Mouse (Mus musculus) embryonic fibroblast, embryonic 13.5 days (primary cell): ENCODE measurements at regions not wholly inside any gene's neighbourhood (a gene's known extent, or its start where the extent isn't known, plus 50 kb on each side); places are given as distances from the start of the nearest gene placed in this dataset.

ENCODE experiments used
- CTCF ChIP-seq: IDR thresholded peaks from 2 replicates; pipeline ENCODE4 v1.5.1; 2011; ENCODE audit warnings: mild to moderate bottlenecking, control low read depth, low read length, moderate library complexity, borderline replicate concordance; ENCODE audit not compliant: insufficient read depth
- POLR2A ChIP-seq: IDR thresholded peaks from 2 replicates; pipeline ENCODE4 v1.6.1; 2011; ENCODE audit warnings: low read depth, mild to moderate bottlenecking, control low read depth, low read length, moderate library complexity

DNA sequence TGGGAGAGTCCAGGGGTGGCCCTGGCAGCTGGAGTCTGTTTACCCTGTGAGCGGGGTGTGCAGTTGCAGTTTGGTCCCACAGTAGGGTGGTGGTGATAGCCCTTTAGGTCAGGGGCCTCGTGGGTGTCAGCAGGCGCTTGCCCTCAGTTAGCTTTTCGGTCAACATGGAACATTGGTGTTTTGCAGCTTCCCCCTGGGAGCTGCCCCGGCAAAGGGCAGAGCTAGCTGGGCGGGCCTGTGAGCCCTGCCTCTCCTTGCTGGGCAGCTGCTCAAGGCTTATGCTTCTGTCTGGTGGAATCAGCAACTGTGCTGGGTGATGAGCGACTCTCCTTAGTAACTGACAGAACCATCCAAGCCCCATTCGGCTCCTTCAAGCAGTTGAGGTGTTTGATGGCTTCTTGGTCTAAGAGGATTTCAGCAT, 115.7 kb downstream of the Gadd45g start:
- TF ChIP-seq CTCF = no peak
- TF ChIP-seq POLR2A = no peak
